15 mouse cellular contexts compared by ENCODE assay signal in genomic region chr3:28441545-28441944, GRCm38 (mm10).
DNase-seq lines count a peak whose midpoint lies in the region; ATAC-seq and TF ChIP-seq lines count a peak whose summit lies in the region.
"Had no signal": no experiment of that assay in that cellular context is flagged by ENCODE, and none has a peak within 500 bp of the region (broad histone marks: within the 10 kb centered on the region; RNA-seq: fewer than 3 reads in every experiment).

No protein-coding gene starts in this region.

- TF ChIP-seq CTCF in intestine, postnatal 0 days (IDR thresholded peaks at IDR 0.05; ENCODE audit: low read depth) = no peak
- no peak for TF ChIP-seq CTCF in midbrain, postnatal 0 days (IDR thresholded peaks at IDR 0.05)

- H3K4me2 ChIP-seq in forebrain, embryonic 14.5 days (ENCODE audit: low read length) = no peak overlapping the region
- no peak overlapping the region for H3K4me2 ChIP-seq in forebrain, embryonic 12.5 days
- H3K4me2 ChIP-seq in intestine, embryonic 15.5 days (replicated peaks) = no peak overlapping the region
- H3K4me2 ChIP-seq in intestine, postnatal 0 days (replicated peaks; ENCODE audit: low read depth) = no peak overlapping the region
- no peak overlapping the region for H3K4me2 ChIP-seq in midbrain, postnatal 0 days (ENCODE audit: low read depth, low read length, poor library complexity, severe bottlenecking)
- H3K4me2 ChIP-seq in midbrain, embryonic 14.5 days (ENCODE audit: low read length) = no peak overlapping the region
- H3K4me2 ChIP-seq: embryonic facial prominence, embryonic 15.5 days; limb, embryonic 13.5 days; lung, embryonic 15.5 days had no signal

- no peaks in the 10 kb centered on the region for H3K9me3 ChIP-seq in forebrain, embryonic 14.5 days (replicated peaks; ENCODE audit: control insufficient read depth, low read length)
- H3K9me3 ChIP-seq in forebrain, embryonic 12.5 days = peaks cover under 1% of the 10 kb centered on the region; the same call in 1 of the 2 replicates
- H3K9me3 ChIP-seq in intestine, embryonic 15.5 days = no peaks in the 10 kb centered on the region
- no peaks in the 10 kb centered on the region for H3K9me3 ChIP-seq in intestine, postnatal 0 days (ENCODE audit: control insufficient read depth)
- no peaks in the 10 kb centered on the region for H3K9me3 ChIP-seq in midbrain, postnatal 0 days (ENCODE audit: low read length)
- H3K9me3 ChIP-seq in midbrain, embryonic 14.5 days (ENCODE audit: control insufficient read depth, low read length) = no peaks in the 10 kb centered on the region
- H3K9me3 ChIP-seq: embryonic facial prominence, embryonic 15.5 days; G1E; lung, embryonic 15.5 days had no signal

- no peaks in the 10 kb centered on the region for H3K36me3 ChIP-seq in forebrain, embryonic 14.5 days (ENCODE audit: control insufficient read depth, insufficient read depth, low read length)
- no peaks in the 10 kb centered on the region for H3K36me3 ChIP-seq in forebrain, embryonic 12.5 days (replicated peaks)
- H3K36me3 ChIP-seq in intestine, embryonic 15.5 days = no peaks in the 10 kb centered on the region
- no peaks in the 10 kb centered on the region for H3K36me3 ChIP-seq in intestine, postnatal 0 days (ENCODE audit: control insufficient read depth, insufficient read depth)
- H3K36me3 ChIP-seq in midbrain, postnatal 0 days (ENCODE audit: insufficient read depth, low read length) = no peaks in the 10 kb centered on the region
- no peaks in the 10 kb centered on the region for H3K36me3 ChIP-seq in midbrain, embryonic 14.5 days (ENCODE audit: control insufficient read depth, insufficient read depth, low read length)
- H3K36me3 ChIP-seq: embryonic facial prominence, embryonic 15.5 days; G1E; limb, embryonic 13.5 days; lung, embryonic 15.5 days had no signal

- no peak overlapping the region for H3K9ac ChIP-seq in forebrain, embryonic 14.5 days (ENCODE audit: low read length)
- H3K9ac ChIP-seq in forebrain, embryonic 12.5 days = no peak overlapping the region
- H3K9ac ChIP-seq in intestine, embryonic 15.5 days = no peak overlapping the region
- H3K9ac ChIP-seq in intestine, postnatal 0 days (ENCODE audit: low read depth, low read length) = no peak overlapping the region
- no peak overlapping the region for H3K9ac ChIP-seq in midbrain, postnatal 0 days (replicated peaks; ENCODE audit: low read length, poor library complexity, severe bottlenecking)
- no peak overlapping the region for H3K9ac ChIP-seq in midbrain, embryonic 14.5 days (replicated peaks; ENCODE audit: low read length)
- H3K9ac ChIP-seq: embryonic facial prominence, embryonic 15.5 days; limb, embryonic 13.5 days; lung, embryonic 15.5 days had no signal

- peaks cover 5% of the 10 kb centered on the region for H3K4me1 ChIP-seq in forebrain, embryonic 14.5 days (ENCODE audit: control insufficient read depth, insufficient read depth, low read length)
- H3K4me1 ChIP-seq in forebrain, embryonic 12.5 days = no peaks in the 10 kb centered on the region
- no peaks in the 10 kb centered on the region for H3K4me1 ChIP-seq in intestine, embryonic 15.5 days (replicated peaks)
- no peaks in the 10 kb centered on the region; the same call in 1 of the 2 replicates for H3K4me1 ChIP-seq in intestine, postnatal 0 days (replicated peaks; ENCODE audit: control insufficient read depth, insufficient read depth, low read length)
- no peaks in the 10 kb centered on the region for H3K4me1 ChIP-seq in midbrain, postnatal 0 days (ENCODE audit: insufficient read depth, low read length)
- H3K4me1 ChIP-seq in midbrain, embryonic 14.5 days (ENCODE audit: control insufficient read depth, insufficient read depth, low read length) = no peaks in the 10 kb centered on the region
- H3K4me1 ChIP-seq: embryonic facial prominence, embryonic 15.5 days had no signal

- DNase-seq in forebrain, embryonic 14.5 days (ENCODE audit: low spot score) = peak; percentile 38
- DNase-seq in midbrain, postnatal 0 days (ENCODE audit: low spot score) = peak; percentile 44
- no peak for DNase-seq in midbrain, embryonic 14.5 days
- DNase-seq in cerebellum, postnatal 10 days = peak; percentile 58 to 76
- DNase-seq in right cerebral cortex, postnatal 14 days = no peak
- DNase-seq: B cell, adult 2 months; gastrocnemius, postnatal 14 days; kidney, postnatal 4 days had no signal

- H3K27me3 ChIP-seq in forebrain, embryonic 14.5 days (replicated peaks; ENCODE audit: control insufficient read depth, insufficient read depth, low read length) = no peaks in the 10 kb centered on the region
- no peaks in the 10 kb centered on the region for H3K27me3 ChIP-seq in forebrain, embryonic 12.5 days
- H3K27me3 ChIP-seq in intestine, embryonic 15.5 days (replicated peaks) = no peaks in the 10 kb centered on the region
- H3K27me3 ChIP-seq in intestine, postnatal 0 days (replicated peaks; ENCODE audit: control insufficient read depth, insufficient read depth, low read length) = no peaks in the 10 kb centered on the region
- no peaks in the 10 kb centered on the region for H3K27me3 ChIP-seq in midbrain, postnatal 0 days (ENCODE audit: insufficient read depth, low read length)
- H3K27me3 ChIP-seq in midbrain, embryonic 14.5 days (ENCODE audit: control insufficient read depth, insufficient read depth, low read length) = no peaks in the 10 kb centered on the region
- H3K27me3 ChIP-seq: embryonic facial prominence, embryonic 15.5 days; limb, embryonic 13.5 days; lung, embryonic 15.5 days had no signal

- peak; percentile 29; the same call in 1 of the 2 replicates for ATAC-seq in forebrain, embryonic 14.5 days
- ATAC-seq in forebrain, embryonic 12.5 days (ENCODE audit: low FRiP score) = no peak
- 0 out of 2 replicates have a peak, but pooled peaks have one; percentile 23 for ATAC-seq in intestine, embryonic 15.5 days
- no peak for ATAC-seq in intestine, postnatal 0 days
- ATAC-seq in midbrain, postnatal 0 days (ENCODE audit: low FRiP score) = no peak
- ATAC-seq in midbrain, embryonic 14.5 days (ENCODE audit: low FRiP score, low TSS enrichment) = no peak

- H3K4me3 ChIP-seq in forebrain, embryonic 14.5 days (ENCODE audit: low read depth, low read length) = no peak overlapping the region
- no peak overlapping the region for H3K4me3 ChIP-seq in forebrain, embryonic 12.5 days (replicated peaks)
- H3K4me3 ChIP-seq in intestine, embryonic 15.5 days (replicated peaks) = no peak overlapping the region
- no peak overlapping the region for H3K4me3 ChIP-seq in intestine, postnatal 0 days (ENCODE audit: low read depth, low read length)
- no peak overlapping the region for H3K4me3 ChIP-seq in midbrain, postnatal 0 days (ENCODE audit: low read depth, low read length)
- no peak overlapping the region for H3K4me3 ChIP-seq in midbrain, embryonic 14.5 days (replicated peaks; ENCODE audit: low read depth, low read length)
- H3K4me3 ChIP-seq: embryonic facial prominence, embryonic 15.5 days; limb, embryonic 13.5 days; lung, embryonic 15.5 days had no signal

- no peak overlapping the region for H3K27ac ChIP-seq in forebrain, embryonic 14.5 days (ENCODE audit: low read depth, low read length)
- no peak overlapping the region for H3K27ac ChIP-seq in forebrain, embryonic 12.5 days
- H3K27ac ChIP-seq in intestine, embryonic 15.5 days = no peak overlapping the region
- H3K27ac ChIP-seq in intestine, postnatal 0 days (ENCODE audit: low read depth, low read length) = no peak overlapping the region
- no peak overlapping the region for H3K27ac ChIP-seq in midbrain, postnatal 0 days (ENCODE audit: low read depth, low read length)
- no peak overlapping the region for H3K27ac ChIP-seq in midbrain, embryonic 14.5 days (replicated peaks; ENCODE audit: low read depth, low read length)
- H3K27ac ChIP-seq: embryonic facial prominence, embryonic 15.5 days; limb, embryonic 13.5 days; lung, embryonic 15.5 days had no signal

- WGBS in forebrain, embryonic 14.5 days = 69% methylated on average over 4 of the region's 4 CpGs
- 84% methylated on average over 4 of the region's 4 CpGs for WGBS in forebrain, embryonic 12.5 days
- whole genome bisulfite sequencing in intestine, embryonic 15.5 days = 53% methylated on average over 4 of the region's 4 CpGs
- WGBS in intestine, postnatal 0 days = 65% methylated on average over 4 of the region's 4 CpGs
- WGBS in midbrain, postnatal 0 days = 67% methylated on average over 4 of the region's 4 CpGs
- 71% methylated on average over 4 of the region's 4 CpGs for WGBS in midbrain, embryonic 14.5 days

Comparison
In these comparisons a context has a peak if more than half of its experiments do, and no peak if none do; other contexts are left out.
1. ATAC-seq: peak in forebrain, embryonic 14.5 days (single experiment) and intestine, embryonic 15.5 days (single experiment); none in forebrain, embryonic 12.5 days (single experiment), intestine, postnatal 0 days (single experiment), midbrain, postnatal 0 days (single experiment) and midbrain, embryonic 14.5 days (single experiment).
2. DNase-seq: peak in forebrain, embryonic 14.5 days (single experiment), midbrain, postnatal 0 days (single experiment) and cerebellum, postnatal 10 days (2 of 2); none in midbrain, embryonic 14.5 days (single experiment) and right cerebral cortex, postnatal 14 days (single experiment).